Mouse (Mus musculus) heart, postnatal 14 days (tissue): ENCODE measurements around the gene Bcl2a1a. TPM values are rescaled to one million over a fixed set of nuclear protein-coding genes. Genes with fewer than 3 reads are reported as not detected.
"Not testable (repeated sequence)": the region's sequence is repeated elsewhere in the genome, so short reads cannot be mapped to it uniquely, and the experiment has no call there.

ENCODE experiments used
- DNase-seq, 2 experiments: peaks; one replicate each; pipeline ENCODE4 v3.0.0; 2021 to 2022
- intact Hi-C: fragments of 180-260 bp; cut with DNase I; formaldehyde crosslinking; loops from one replicate; pipeline ENCODE4 v1.15.1; 2025
- long read RNA-seq, 2 experiments: library from polyadenylated mRNA; stranded (forward); transcript quantifications; one replicate each; pipeline ENCODE4 v2.0.0; 2021
- total RNA-seq, 2 experiments: library from RNA; stranded (reverse); gene quantifications; 2 replicates each; pipeline ENCODE4 v1.2.3; 2021

Bcl2a1a gene
- total RNA-seq, result 1 to 10 TPM in 1 of 2 experiments, not detected in 1; 1.0 TPM
- long read RNA-seq, experiment 1, partial matches to known transcripts, result 0 of 1 reads
- long read RNA-seq, experiment 1, other reads (novel, unspliced or antisense), result 0 of 1 reads
- long read RNA-seq, experiment 2, result 0 reads

- peak in 1 of 2 experiments; percentile 2 for DNase-seq
- intact Hi-C loops, result not testable (repeated sequence)
Measured at GRCm38 (mm10) chr9:88956670-88957153, at the start of gene Bcl2a1a. Gene Bcl2a1a, plus strand, starts transcription at chr9:88956900.

GRCm38 (mm10) chr9:88916576-88916975 lies 40.1 kb upstream of the Bcl2a1a start:
- DNase-seq, intact Hi-C loops: not testable (repeated sequence)

GRCm38 (mm10) chr9:88938312-88938711 lies 18.4 kb upstream of the Bcl2a1a start:
- intact Hi-C loops, result not testable (repeated sequence)
- DNase-seq, result peak in 1 of 2 experiments; percentile 9

GRCm38 (mm10) chr9:88951466-88951865 lies 5.2 kb upstream of the Bcl2a1a start:
- intact Hi-C loops, DNase-seq: not testable (repeated sequence)

- intact Hi-C loops, result not testable (repeated sequence)
- peak in 1 of 2 experiments; percentile 1 for DNase-seq
Measured at GRCm38 (mm10) chr9:88953151-88953550, 3.5 kb upstream of the Bcl2a1a start.

- DNase-seq, intact Hi-C loops: not testable (repeated sequence)
Measured at GRCm38 (mm10) chr9:88955224-88955623, 1.5 kb upstream of the Bcl2a1a start.

GRCm38 (mm10) chr9:88956035-88956434 lies 665 bp upstream of the Bcl2a1a start:
- DNase-seq, intact Hi-C loops: not testable (repeated sequence)

GRCm38 (mm10) chr9:88958891-88959290 lies 2.2 kb downstream of the Bcl2a1a start:
- intact Hi-C loops, result no loop called here
- DNase-seq, result no peak

- intact Hi-C loops, DNase-seq: not testable (repeated sequence)
Measured at GRCm38 (mm10) chr9:88959981-88960380, 3.3 kb downstream of the Bcl2a1a start.

- intact Hi-C loops, DNase-seq: not testable (repeated sequence)
Measured at GRCm38 (mm10) chr9:88966462-88966861, 9.8 kb downstream of the Bcl2a1a start.

- DNase-seq, intact Hi-C loops: not testable (repeated sequence)
Measured at GRCm38 (mm10) chr9:88969502-88969901, 12.8 kb downstream of the Bcl2a1a start.

GRCm38 (mm10) chr9:88976875-88977274 lies 20.2 kb downstream of the Bcl2a1a start:
- intact Hi-C loops, DNase-seq: not testable (repeated sequence)

GRCm38 (mm10) chr9:88979781-88980180 lies 23.1 kb downstream of the Bcl2a1a start:
- DNase-seq, intact Hi-C loops: not testable (repeated sequence)

- intact Hi-C loops, result not testable (repeated sequence)
- DNase-seq, result peak; percentile 7 to 14
Measured at GRCm38 (mm10) chr9:89001541-89001940, 44.8 kb downstream of the Bcl2a1a start.

Other genes starting within 250 kb of the Bcl2a1a start
- gene Mthfsl, start 236.6 kb upstream of the Bcl2a1a start, total RNA-seq, result 10 to 100 TPM; 15.5 to 16.0 TPM
- 1 to 10 TPM in 1 of 2 experiments, not detected in 1; 1.0 TPM for gene Bcl2a1d, start 225.0 kb upstream of the Bcl2a1a start, total RNA-seq
- under 1 TPM in 1 of 2 experiments, not detected in 1; 0.12 TPM for gene Trim43c, start 117.7 kb upstream of the Bcl2a1a start, total RNA-seq
- under 1 TPM; 0.29 to 0.44 TPM for gene Trim43b, start 135.9 kb downstream of the Bcl2a1a start, total RNA-seq
- under 1 TPM; 0.50 to 0.61 TPM for gene Bcl2a1b, start 242.3 kb downstream of the Bcl2a1a start, total RNA-seq
- under 1 TPM in 1 of 2 experiments, not detected in 1; 0.98 TPM for gene Gm29094, start 242.5 kb downstream of the Bcl2a1a start, total RNA-seq